Mouse (Mus musculus) hematopoietic stem cell, adult 5-6 weeks (primary cell): ENCODE measurements around the gene Hhipl1. TPM values are rescaled to one million over a fixed set of nuclear protein-coding genes. Genes with fewer than 3 reads are reported as not detected.

Experiments
- ATAC-seq, 2 experiments: fragments of 125-278 bp in 1 of 2; replicated peaks in 1 of 2; 2 replicates each; pipeline ENCODE4 v1.8.0; 2016 to 2017; ENCODE audit warnings: inconsistent platforms in 2 of 2, mild to moderate bottlenecking in 2 of 2, moderate number of reproducible peaks in 2 of 2, low read depth in 1 of 2, moderate TSS enrichment in 1 of 2; ENCODE audit not compliant: low FRiP score in 2 of 2, poor library complexity in 2 of 2, severe bottlenecking in 2 of 2, insufficient read depth in 1 of 2, low TSS enrichment in 1 of 2
- total RNA-seq: library from RNA; stranded (forward); fragments of 172-1452, 232-1000 nt; gene quantifications from 2 replicates; pipeline ENCODE4 v1.2.3, GENCODE M21; 2017

Gene Hhipl1
- not detected in 2 replicates for total RNA-seq

DNA sequence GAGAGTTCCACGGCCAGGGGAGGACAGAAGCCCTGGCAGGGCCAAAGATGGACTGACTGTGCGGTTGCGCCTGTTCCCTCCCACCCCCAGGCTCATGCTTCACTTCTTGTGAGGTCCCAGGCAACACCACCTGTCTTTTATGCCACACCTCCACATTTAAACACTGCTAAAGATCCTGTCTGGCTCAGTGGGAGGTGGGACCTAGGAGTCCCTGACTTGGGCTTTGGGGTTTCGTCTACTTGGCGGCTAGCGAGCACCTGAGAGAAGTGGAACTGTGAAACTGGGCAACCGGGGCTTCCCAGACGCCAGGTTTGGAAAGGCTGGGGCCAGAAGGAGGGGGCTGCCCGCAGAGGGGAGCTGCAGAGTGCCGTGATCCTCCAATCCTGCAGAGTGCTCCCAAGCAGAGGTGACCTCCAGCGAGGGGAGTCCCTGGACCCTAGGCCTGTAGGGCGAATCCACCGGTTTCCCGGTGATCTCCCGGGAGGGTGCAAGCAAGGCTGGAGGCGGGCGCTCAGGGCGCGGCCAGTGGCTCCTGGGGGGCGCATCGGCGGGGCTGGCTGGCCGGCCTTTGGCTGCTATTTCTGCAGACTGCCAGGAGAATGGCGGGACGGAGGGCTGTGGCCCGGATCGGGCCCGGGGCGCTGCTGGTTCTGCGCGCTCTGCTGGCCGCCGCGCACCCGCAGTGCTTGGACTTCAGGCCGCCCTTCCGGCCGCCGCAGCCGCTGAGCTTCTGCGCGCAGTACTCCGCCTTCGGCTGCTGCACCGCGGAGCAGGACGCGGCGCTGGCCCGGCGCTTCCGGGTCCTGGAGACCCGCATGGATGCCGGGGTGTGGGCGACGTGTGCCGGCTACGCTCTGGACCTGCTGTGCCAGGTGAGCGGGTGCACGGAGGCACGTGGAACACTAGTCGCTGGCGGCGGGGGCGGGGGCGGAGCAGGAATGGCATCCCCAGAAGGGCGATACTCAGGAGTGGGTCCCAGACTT is at the start of gene Hhipl1:
Gene Hhipl1, plus strand, starts transcription at position 459 of the 983 bp plus-strand sequence.
- ATAC-seq = no peak

DNA sequence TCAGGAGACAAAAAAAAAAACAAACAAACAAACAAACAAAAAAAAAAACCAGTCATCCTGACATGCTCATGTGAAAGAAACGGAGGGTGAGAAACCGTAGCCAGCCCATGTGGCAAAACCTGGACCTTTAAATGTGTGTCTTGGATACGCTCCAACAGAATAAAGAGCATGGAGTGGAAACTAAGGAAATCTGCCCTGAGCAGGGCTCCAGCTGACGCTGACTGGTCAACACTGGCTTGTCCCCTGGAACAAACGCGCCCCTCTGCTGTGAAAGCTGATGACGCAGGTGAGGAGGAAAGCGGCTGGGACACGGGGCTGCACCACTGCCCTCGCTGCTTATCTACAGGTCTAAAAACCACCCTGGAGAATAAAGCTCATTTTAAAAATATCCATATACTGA is 49.3 kb upstream of the Hhipl1 start:
- no peak for ATAC-seq

GRCm38 (mm10) chr12:108259322-108260049 is 46.6 kb upstream of the Hhipl1 start:
- ATAC-seq = no peak

GRCm38 (mm10) chr12:108260950-108261349 is 45.1 kb upstream of the Hhipl1 start:
- no peak for ATAC-seq

- no peak for ATAC-seq
Measured at GRCm38 (mm10) chr12:108264918-108265317, 41.2 kb upstream of the Hhipl1 start.

DNA sequence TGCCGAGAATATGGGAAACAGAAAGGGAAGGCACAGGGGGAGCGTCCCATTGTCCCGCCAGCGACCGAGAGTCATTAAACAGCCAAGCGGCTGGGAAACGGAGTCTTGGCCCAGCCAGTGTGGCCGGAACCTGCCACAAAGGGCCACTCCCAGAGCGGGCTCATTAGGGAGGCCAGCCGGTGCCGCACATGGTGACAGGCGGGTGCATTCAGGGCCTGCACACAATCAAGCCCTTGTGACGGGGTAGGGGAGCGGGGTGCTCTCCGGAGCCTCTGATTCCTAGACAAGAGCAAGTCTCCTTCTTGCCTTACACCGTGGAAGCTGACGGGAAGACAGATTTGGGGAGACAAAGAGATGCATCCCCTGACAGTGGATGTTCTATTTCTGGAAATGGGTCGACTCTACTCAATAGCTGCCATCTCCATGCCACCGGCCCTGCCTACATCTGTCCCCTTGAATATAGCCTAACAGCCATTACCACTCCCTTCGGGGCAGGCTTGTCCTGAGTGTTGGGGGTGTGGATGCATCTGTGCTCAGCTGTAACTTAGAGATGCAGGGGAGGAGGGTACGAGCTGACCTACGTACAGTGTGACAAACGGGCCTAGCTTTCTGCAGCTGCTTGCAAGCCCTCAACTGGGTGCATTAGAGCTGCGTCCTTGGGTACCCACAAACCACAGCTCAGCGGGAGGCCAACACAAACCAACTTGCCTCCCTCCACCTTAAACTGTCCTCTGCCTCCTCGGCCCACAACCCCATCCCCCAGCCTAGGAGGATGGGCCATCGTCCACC is 40.0 kb upstream of the Hhipl1 start:
- no peak for ATAC-seq

DNA sequence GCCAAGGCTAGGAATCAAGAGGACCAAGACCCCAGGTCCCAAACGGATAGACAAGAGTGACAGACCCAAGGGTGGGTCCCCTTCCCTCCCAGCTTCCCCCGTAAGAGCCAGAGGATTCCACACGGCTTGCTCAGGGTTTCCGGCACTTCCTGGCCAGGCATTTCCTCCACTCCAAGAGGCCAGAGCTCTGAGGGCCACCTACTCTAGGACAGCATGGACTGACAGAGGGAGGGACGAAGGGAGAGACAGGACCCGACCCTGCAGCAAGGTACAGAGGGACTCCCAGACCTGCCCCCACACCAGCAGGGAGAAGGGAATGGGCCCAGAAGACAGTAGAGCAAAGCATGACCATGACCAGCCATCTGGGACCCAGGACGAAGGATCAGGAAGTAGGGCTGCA is 38.4 kb upstream of the Hhipl1 start:
- ATAC-seq = no peak

GRCm38 (mm10) chr12:108268970-108269369 is 37.1 kb upstream of the Hhipl1 start:
- no peak for ATAC-seq

- no peak for ATAC-seq
Measured at GRCm38 (mm10) chr12:108269699-108270098, 36.4 kb upstream of the Hhipl1 start.

- no peak for ATAC-seq
Measured at GRCm38 (mm10) chr12:108270240-108270919, 35.7 kb upstream of the Hhipl1 start.

GRCm38 (mm10) chr12:108271351-108272142 is 34.5 kb upstream of the Hhipl1 start:
- no peak for ATAC-seq

- no peak for ATAC-seq
Measured at GRCm38 (mm10) chr12:108272143-108272635, 33.9 kb upstream of the Hhipl1 start.

DNA sequence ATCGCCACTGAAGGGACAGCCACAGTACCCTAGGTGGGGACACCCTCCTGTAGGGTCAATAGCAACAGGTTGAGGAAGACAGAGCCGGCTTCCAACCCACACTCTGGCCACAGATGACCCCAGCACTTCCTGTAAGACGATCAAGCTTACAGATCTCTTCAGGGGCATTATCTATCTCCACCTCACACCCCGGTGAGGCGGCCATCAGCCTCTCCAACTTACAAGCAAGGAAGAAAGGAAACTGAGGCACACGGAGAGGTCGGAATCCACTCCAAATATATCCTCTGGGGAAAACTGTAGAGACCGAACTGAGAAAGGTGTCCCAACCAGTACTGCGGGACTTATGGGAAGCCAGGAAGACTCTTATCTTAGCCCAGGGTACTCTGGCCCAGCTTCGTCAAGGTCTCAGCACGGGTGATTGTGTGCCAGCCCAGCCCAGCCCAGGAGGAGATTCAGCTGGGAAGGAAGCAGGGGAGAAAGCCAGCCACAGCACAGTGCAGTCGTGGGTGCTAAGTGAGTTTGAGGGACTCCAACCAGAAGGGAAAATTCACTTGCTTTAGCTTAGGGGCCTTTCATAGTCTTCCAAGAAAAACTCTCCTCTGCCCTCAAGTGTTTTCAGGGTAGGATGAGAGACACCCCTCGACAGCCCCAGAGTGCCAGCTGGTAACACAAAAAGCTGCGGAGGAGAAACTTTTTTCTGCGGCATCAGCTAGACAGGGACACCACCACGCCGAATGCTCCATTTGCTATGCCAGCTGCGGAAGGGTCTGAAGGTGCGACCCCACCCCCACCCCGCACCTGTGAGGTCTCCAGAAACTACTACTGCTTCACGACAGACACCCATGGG is 32.4 kb upstream of the Hhipl1 start:
- ATAC-seq = no peak

GRCm38 (mm10) chr12:108274313-108274595 is 31.8 kb upstream of the Hhipl1 start:
- ATAC-seq = no peak

DNA sequence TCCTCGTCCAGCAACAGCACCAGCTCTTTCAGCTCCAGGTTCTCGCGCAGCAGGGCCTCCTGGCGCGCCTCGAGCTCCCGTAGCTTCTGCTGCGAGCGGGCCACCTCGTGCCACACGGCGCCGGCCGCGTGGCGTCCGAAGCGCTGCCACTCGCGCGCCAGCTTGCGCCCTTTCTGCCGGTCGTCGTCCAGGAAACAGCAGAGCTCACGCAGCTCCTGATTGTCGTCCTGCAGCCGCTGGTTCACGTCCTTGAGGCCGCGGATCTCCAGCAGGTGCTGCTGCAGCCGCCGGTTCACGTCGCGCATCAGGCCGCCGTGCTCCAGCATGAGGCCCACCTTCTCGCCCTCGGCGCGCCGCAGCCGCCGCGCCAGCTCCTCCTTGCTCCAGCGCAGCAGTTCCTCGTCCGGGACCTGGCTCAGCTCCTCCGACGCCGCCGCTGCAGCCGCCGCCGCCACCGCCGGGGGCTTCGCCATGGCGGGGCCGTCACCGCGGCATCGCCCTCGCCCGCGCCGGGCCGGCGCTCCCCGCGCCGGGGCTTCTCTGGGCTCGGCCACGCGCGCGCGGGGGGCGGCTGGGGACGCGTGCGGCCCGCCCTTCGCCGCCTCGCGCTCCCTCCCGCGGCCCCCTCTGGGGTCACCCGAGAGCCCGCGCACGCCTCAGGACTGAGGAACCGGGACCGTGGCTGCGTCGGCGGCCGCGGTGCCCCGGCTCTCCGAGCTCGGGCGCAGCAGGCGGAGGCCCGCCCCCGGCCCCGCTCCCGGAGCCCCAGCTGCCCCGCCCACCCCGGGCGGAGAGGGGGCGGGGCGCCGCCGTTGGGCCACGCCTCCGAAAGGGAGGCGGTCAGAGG is 31.2 kb upstream of the Hhipl1 start, which contains the start of gene Ccdc85c:
Gene Ccdc85c, minus strand, starts transcription at position 765 of the 847 bp plus-strand sequence.
- no peak for ATAC-seq
